Mouse (Mus musculus): Measurements from ENCODE around the gene Ambp. TPM values are rescaled to one million over a fixed set of nuclear protein-coding genes. Genes with fewer than 3 reads are reported as not detected.

Ambp gene
- total and polyA plus RNA-seq, 2 experiments from 2014 or later: not detected

- H3K27me3 ChIP-seq (ENCODE audit: insufficient read depth, low read length): no peaks in the 10 kb centered on the region
- no peak within 1 kb of the TSS for H3K4me2 ChIP-seq (ENCODE audit: low read depth, low read length)
- H3K4me1 ChIP-seq (ENCODE audit: insufficient read depth, low read length): no peaks in the 10 kb centered on the region
- no peak within 1 kb of the TSS for H3K9ac ChIP-seq (replicated peaks; ENCODE audit: low read length)
- no peak within 1 kb of the TSS for H3K4me3 ChIP-seq (ENCODE audit: low read length)
- TF ChIP-seq CTCF (IDR thresholded peaks at IDR 0.05; ENCODE audit: low read depth): no peak
- H3K36me3 ChIP-seq (ENCODE audit: insufficient read depth, low read length): no peaks in the 10 kb centered on the region
- 0 out of 2 replicates have a peak, but pooled peaks cover 2% of the 10 kb centered on the region for H3K9me3 ChIP-seq (ENCODE audit: low read length)
- ATAC-seq (no peak), DNase-seq (ENCODE audit: low spot score) (no peak)
- WGBS: 86% methylated on average over 4 of the region's 4 CpGs
- no peak within 1 kb of the TSS for H3K27ac ChIP-seq
These were observed 17.5 kb upstream of the Ambp start, which contains the start of gene Kif12 for GRCm38 (mm10) chr4:63171969-63172685. Kif12 (minus strand) TSS chr4:63172131.

- no peak overlapping the region for H3K4me3 ChIP-seq (ENCODE audit: low read length)
- DNase-seq (ENCODE audit: low spot score) (no peak), ATAC-seq (no peak)
- 0 out of 2 replicates have a peak, but pooled peaks cover 2% of the 10 kb centered on the region for H3K9me3 ChIP-seq (ENCODE audit: low read length)
- no peak overlapping the region for H3K4me2 ChIP-seq (ENCODE audit: low read depth, low read length)
- H3K27ac ChIP-seq: no peak overlapping the region
- H3K9ac ChIP-seq (replicated peaks; ENCODE audit: low read length): no peak overlapping the region
- H3K27me3 ChIP-seq (ENCODE audit: insufficient read depth, low read length): no peaks in the 10 kb centered on the region
- no peak for TF ChIP-seq CTCF (IDR thresholded peaks at IDR 0.05; ENCODE audit: low read depth)
- H3K4me1 ChIP-seq (ENCODE audit: insufficient read depth, low read length): no peaks in the 10 kb centered on the region
- WGBS: 53% methylated on average over 24 of the region's 24 CpGs
- no peaks in the 10 kb centered on the region for H3K36me3 ChIP-seq (ENCODE audit: insufficient read depth, low read length)
These were observed 16.5 kb upstream of the Ambp start for GRCm38 (mm10) chr4:63171122-63171521.

GRCm38 (mm10) chr4:63170061-63170460, 15.5 kb upstream of the Ambp start:
- Histone ChIP-seq H3K4me2 (ENCODE audit: low read depth, low read length) (no peak overlapping the region), H3K27ac (no peak overlapping the region), H3K4me1 (ENCODE audit: insufficient read depth, low read length) (no peaks in the 10 kb centered on the region), H3K36me3 (ENCODE audit: insufficient read depth, low read length) (no peaks in the 10 kb centered on the region), H3K9ac (replicated peaks; ENCODE audit: low read length) (no peak overlapping the region), H3K4me3 (ENCODE audit: low read length) (no peak overlapping the region), H3K9me3 (ENCODE audit: low read length) (0 out of 2 replicates have a peak, but pooled peaks cover 2% of the 10 kb centered on the region), H3K27me3 (ENCODE audit: insufficient read depth, low read length) (no peaks in the 10 kb centered on the region)
- no peak for DNase-seq (ENCODE audit: low spot score)
- ATAC-seq: no peak
- TF ChIP-seq CTCF (IDR thresholded peaks at IDR 0.05; ENCODE audit: low read depth): no peak
- 81% methylated on average over 4 of the region's 4 CpGs for WGBS

DNA sequence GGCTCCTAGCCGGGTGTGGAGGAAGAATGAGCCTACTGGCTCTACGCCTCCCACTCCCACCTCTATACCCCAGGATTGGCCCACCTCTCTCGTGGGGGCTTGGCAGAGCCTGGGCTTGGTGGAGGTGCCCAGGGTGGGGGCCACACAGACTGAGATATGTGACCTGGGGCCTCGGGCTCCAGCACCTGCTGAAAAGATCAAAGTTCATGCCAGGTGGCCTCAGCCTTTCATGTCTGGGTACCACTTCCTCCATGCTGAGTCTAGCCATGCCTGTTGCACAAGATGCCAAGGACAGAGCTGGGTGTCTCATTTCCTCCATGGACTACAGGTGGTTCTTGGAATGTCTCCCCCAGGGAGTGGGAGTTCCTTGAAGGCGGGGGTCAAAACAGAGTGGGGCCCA, 11.7 kb upstream of the Ambp start:
- H3K9me3 ChIP-seq (ENCODE audit: low read length): no peaks in the 10 kb centered on the region
- H3K4me3 ChIP-seq (ENCODE audit: low read length): no peak overlapping the region
- no peak overlapping the region for H3K4me2 ChIP-seq (ENCODE audit: low read depth, low read length)
- no peak overlapping the region for H3K9ac ChIP-seq (replicated peaks; ENCODE audit: low read length)
- no peaks in the 10 kb centered on the region for H3K4me1 ChIP-seq (ENCODE audit: insufficient read depth, low read length)
- ATAC-seq: 0 out of 2 replicates have a peak, but pooled peaks have one; percentile 18
- no peaks in the 10 kb centered on the region for H3K27me3 ChIP-seq (ENCODE audit: insufficient read depth, low read length)
- DNase-seq (ENCODE audit: low spot score): no peak
- no peaks in the 10 kb centered on the region for H3K36me3 ChIP-seq (ENCODE audit: insufficient read depth, low read length)
- no peak for TF ChIP-seq CTCF (IDR thresholded peaks at IDR 0.05; ENCODE audit: low read depth)
- no peak overlapping the region for H3K27ac ChIP-seq
- WGBS: 84% methylated on average over 5 of the region's 5 CpGs

DNA sequence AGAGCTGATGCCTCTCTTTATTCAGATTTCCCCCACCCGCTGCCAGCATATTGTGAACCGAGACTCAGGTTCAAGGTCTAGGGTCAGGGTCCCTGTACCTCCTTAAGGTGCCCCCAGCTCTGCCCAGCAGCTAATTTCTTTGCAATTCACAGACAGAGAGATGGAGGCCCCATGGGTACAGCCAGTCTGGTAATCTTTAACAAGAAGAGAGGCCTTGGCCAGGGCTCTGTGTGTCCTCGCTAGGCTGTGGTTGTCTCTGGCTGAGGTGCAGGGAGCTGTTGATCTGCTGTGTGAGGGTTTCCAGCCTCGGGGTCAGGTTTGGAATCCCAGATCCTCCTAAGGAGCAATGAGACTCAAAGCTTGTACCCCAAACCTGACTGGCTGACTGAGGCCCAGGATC, 11.0 kb upstream of the Ambp start:
- 89% methylated on average over 4 of the region's 4 CpGs for WGBS
- TF ChIP-seq CTCF (IDR thresholded peaks at IDR 0.05; ENCODE audit: low read depth): no peak
- Histone ChIP-seq H3K27me3 (ENCODE audit: insufficient read depth, low read length) (no peaks in the 10 kb centered on the region), H3K27ac (no peak overlapping the region), H3K4me2 (ENCODE audit: low read depth, low read length) (no peak overlapping the region), H3K9ac (replicated peaks; ENCODE audit: low read length) (no peak overlapping the region), H3K36me3 (ENCODE audit: insufficient read depth, low read length) (no peaks in the 10 kb centered on the region), H3K4me1 (ENCODE audit: insufficient read depth, low read length) (no peaks in the 10 kb centered on the region), H3K9me3 (ENCODE audit: low read length) (no peaks in the 10 kb centered on the region), H3K4me3 (ENCODE audit: low read length) (no peak overlapping the region)
- ATAC-seq (no peak), DNase-seq (ENCODE audit: low spot score) (no peak)

DNA sequence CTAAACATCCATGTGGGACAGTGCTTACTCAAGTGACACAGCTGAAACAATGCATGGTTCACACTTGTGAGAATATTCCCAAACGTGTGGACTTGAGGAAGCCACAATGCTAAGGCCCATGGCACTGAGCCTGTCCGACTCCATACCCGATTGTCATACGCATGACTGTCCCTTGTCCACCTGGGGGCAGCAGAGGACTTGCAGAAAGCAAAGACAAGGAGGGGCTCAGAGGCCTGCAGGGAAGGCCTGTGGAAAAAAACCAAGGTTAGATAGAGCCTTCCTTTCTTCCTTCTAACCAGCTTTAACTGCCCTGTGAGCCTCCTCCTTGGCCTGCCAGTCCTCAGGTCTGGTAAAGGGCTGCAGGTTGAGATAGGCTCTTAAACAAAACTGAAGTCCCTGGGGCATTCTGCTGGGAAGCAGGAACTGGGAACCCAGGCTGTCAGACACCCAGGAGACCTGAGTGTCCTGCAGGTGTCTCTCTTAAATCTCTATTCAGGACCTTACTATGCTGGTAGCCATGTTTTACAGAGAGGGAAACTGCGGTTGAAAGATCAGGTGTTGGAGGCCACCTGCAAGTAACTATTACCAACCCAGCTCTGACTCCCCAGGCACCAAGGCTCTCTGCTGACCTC, 4.5 kb upstream of the Ambp start:
- 18% methylated on average over 5 of the region's 5 CpGs for WGBS
- no peak overlapping the region for H3K4me2 ChIP-seq (ENCODE audit: low read depth, low read length)
- peak; percentile 94 for ATAC-seq

GRCm38 (mm10) chr4:63158192-63158591, 3.6 kb upstream of the Ambp start:
- Histone ChIP-seq H3K9ac (replicated peaks; ENCODE audit: low read length) (no peak overlapping the region), H3K27me3 (ENCODE audit: insufficient read depth, low read length) (no peaks in the 10 kb centered on the region), H3K4me1 (ENCODE audit: insufficient read depth, low read length) (no peaks in the 10 kb centered on the region), H3K36me3 (ENCODE audit: insufficient read depth, low read length) (no peaks in the 10 kb centered on the region), H3K4me2 (ENCODE audit: low read depth, low read length) (no peak overlapping the region), H3K9me3 (ENCODE audit: low read length) (no peaks in the 10 kb centered on the region), H3K27ac (no peak overlapping the region), H3K4me3 (ENCODE audit: low read length) (no peak overlapping the region)
- TF ChIP-seq CTCF (IDR thresholded peaks at IDR 0.05; ENCODE audit: low read depth): no peak
- 91% methylated on average over 7 of the region's 7 CpGs for WGBS
- ATAC-seq (no peak), DNase-seq (ENCODE audit: low spot score) (no peak)

More for the DNA sequence above, 4.5 kb upstream of the Ambp start:
- no peak overlapping the region for H3K4me3 ChIP-seq (ENCODE audit: low read length)
- no peaks in the 10 kb centered on the region for H3K9me3 ChIP-seq (ENCODE audit: low read length)
- peak; percentile 97 for TF ChIP-seq CTCF (IDR thresholded peaks at IDR 0.05; ENCODE audit: low read depth)
- no peak overlapping the region; the same call in 1 of the 2 replicates for H3K27ac ChIP-seq
- H3K9ac ChIP-seq (replicated peaks; ENCODE audit: low read length): no peak overlapping the region
- DNase-seq (ENCODE audit: low spot score): peak; percentile 95
- no peaks in the 10 kb centered on the region for H3K27me3 ChIP-seq (ENCODE audit: insufficient read depth, low read length)
- no peaks in the 10 kb centered on the region for H3K36me3 ChIP-seq (ENCODE audit: insufficient read depth, low read length)
- H3K4me1 ChIP-seq (ENCODE audit: insufficient read depth, low read length): no peaks in the 10 kb centered on the region
